Mouse (Mus musculus): ENCODE measurements around the gene Prpf6. TPM values are rescaled to one million over a fixed set of nuclear protein-coding genes. Genes with fewer than 3 reads are reported as not detected.

The Prpf6 gene
- total RNA-seq (2023) = 57.2 to 63.1 TPM (median 59.7 TPM) in 4 replicates

GRCm38 (mm10) chr2:181591528-181592085 lies at the start of gene Prpf6:
Gene Prpf6, plus strand, starts transcription at chr2:181591868.

GRCm38 (mm10) chr2:181584411-181584942 lies 7.2 kb upstream of the Prpf6 start, which contains the start of gene Uckl1:
Gene Uckl1, minus strand, starts transcription at chr2:181584892.

GRCm38 (mm10) chr2:181592231-181593041 lies 768 bp downstream of the Prpf6 start, which contains the start of gene Zfp512b:
Gene Zfp512b, minus strand, starts transcription at chr2:181592803.

GRCm38 (mm10) chr2:181598454-181599351 lies 7.0 kb downstream of the Prpf6 start, which contains the start of gene Samd10:
Gene Samd10, minus strand, starts transcription at chr2:181599212.

GRCm38 (mm10) chr2:181656734-181657133 lies 65.1 kb downstream of the Prpf6 start, which contains the start of gene Gm29797:
Gene Gm29797, plus strand, starts transcription at chr2:181657034.

GRCm38 (mm10) chr2:181671326-181671725 lies 79.7 kb downstream of the Prpf6 start, which contains the start of gene Sox18:
Gene Sox18, minus strand, starts transcription at chr2:181671640.

GRCm38 (mm10) chr2:181679951-181680715 lies 88.5 kb downstream of the Prpf6 start, which contains the start of gene Tcea2:
Gene Tcea2, plus strand, starts transcription at chr2:181680310.

GRCm38 (mm10) chr2:181693339-181694280 lies 101.9 kb downstream of the Prpf6 start, which contains the start of gene Rgs19:
Gene Rgs19, minus strand, starts transcription at chr2:181693977.

GRCm38 (mm10) chr2:181698241-181698640 lies 106.6 kb downstream of the Prpf6 start, which contains the start of gene Lkaaear1:
Gene Lkaaear1, minus strand, starts transcription at chr2:181698442.

Other genes with a start within 250 kb of the Prpf6 start
- 69.0 to 80.3 TPM (median 72.6 TPM) in 4 replicates for gene Zgpat, start 226.9 kb upstream of the Prpf6 start, total RNA-seq (2023)
- gene Arfrp1, start 226.5 kb upstream of the Prpf6 start, total RNA-seq (2023) = 80.6 to 90.5 TPM (median 89.1 TPM) in 4 replicates
- 51.3 to 57.5 TPM (median 54.5 TPM) in 4 replicates for gene Lime1, start 211.8 kb upstream of the Prpf6 start, total RNA-seq (2023)
- gene Zbtb46, start 132.4 kb upstream of the Prpf6 start, total RNA-seq (2023) = 0.78 to 2.7 TPM (median 0.97 TPM) in 4 replicates
- gene Abhd16b, start 98.7 kb upstream of the Prpf6 start, total RNA-seq (2023) = 0.54 TPM in 1 of 4 replicates, not detected in the others
- 76.1 to 88.7 TPM (median 83.7 TPM) in 4 replicates for gene Tpd52l2, start 94.7 kb upstream of the Prpf6 start, total RNA-seq (2023)
- gene Dnajc5, start 71.4 kb upstream of the Prpf6 start, total RNA-seq (2023) = 114 to 126 TPM (median 121 TPM) in 4 replicates
- gene Uckl1, start 7.0 kb upstream of the Prpf6 start, total RNA-seq (2023) = 154 to 176 TPM (median 155 TPM) in 4 replicates
- gene Zfp512b, start 935 bp downstream of the Prpf6 start, total RNA-seq (2023) = 43.7 to 53.6 TPM (median 48.1 TPM) in 4 replicates
- 11.7 to 13.1 TPM (median 13.0 TPM) in 4 replicates for gene Samd10, start 7.3 kb downstream of the Prpf6 start, total RNA-seq (2023)
- not detected in 4 replicates for gene Gm29797, start 65.2 kb downstream of the Prpf6 start, total RNA-seq (2023)
- not detected in 4 replicates for gene Sox18, start 79.8 kb downstream of the Prpf6 start, total RNA-seq (2023)
- gene Tcea2, start 88.4 kb downstream of the Prpf6 start, total RNA-seq (2023) = 23.0 to 25.8 TPM (median 23.3 TPM) in 4 replicates
- gene Rgs19, start 102.1 kb downstream of the Prpf6 start, total RNA-seq (2023) = 147 to 159 TPM (median 155 TPM) in 4 replicates
- not detected in 4 replicates for gene Lkaaear1, start 106.6 kb downstream of the Prpf6 start, total RNA-seq (2023)
- 0.42 to 1.0 TPM (median 0.80 TPM) in 4 replicates for gene Oprl1, start 123.1 kb downstream of the Prpf6 start, total RNA-seq (2023)
- not detected in 4 replicates for gene Myt1, start 171.5 kb downstream of the Prpf6 start, total RNA-seq (2023)
- gene Pcmtd2, start 246.0 kb downstream of the Prpf6 start, total RNA-seq (2023) = 40.4 to 49.8 TPM (median 44.9 TPM) in 4 replicates

Data from B cell, adult 62 days (primary cell).